Mouse (Mus musculus): ENCODE results near the gene Ntm.

DNA sequence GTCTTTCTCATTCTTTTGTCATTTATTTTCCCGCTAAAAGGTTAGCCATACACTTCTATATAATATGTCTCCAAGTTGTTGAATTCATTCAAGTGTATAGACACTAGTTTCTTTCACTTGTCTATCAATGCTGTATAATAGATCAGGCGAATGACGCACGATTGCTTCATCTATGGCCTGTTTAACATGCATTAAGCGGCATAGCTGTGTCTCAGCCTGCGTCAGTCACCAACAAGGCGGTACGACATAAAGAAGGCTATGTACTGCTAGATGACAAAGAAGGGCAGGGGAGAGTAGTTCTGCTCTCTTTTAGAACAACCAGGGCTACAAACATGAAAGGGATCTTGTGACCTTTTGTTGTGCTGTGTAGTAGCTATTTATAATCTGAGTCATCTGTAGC is 746.4 kb downstream of the Ntm start:
- TF ChIP-seq POLR2A (IDR thresholded peaks at IDR 0.05; ENCODE audit: borderline replicate concordance, extremely low read depth, insufficient read depth, insufficient read length, poor library complexity, severe bottlenecking) (no peak), CTCF (IDR thresholded peaks at IDR 0.05; ENCODE audit: borderline replicate concordance, extremely low read depth, insufficient read depth, insufficient read length) (no peak)
